Mouse (Mus musculus) liver, adult 2 months (tissue): ENCODE results near the gene Auts2.

Experiments
- CTCF ChIP-seq: fragments of 200-500 bp; IDR thresholded peaks from 2 replicates; pipeline ENCODE4 v1.5.1; 2011; ENCODE audit warnings: low read depth, low read length, control low read depth
- POLR2A ChIP-seq: fragments of 200-500 bp; IDR thresholded peaks from 2 replicates; pipeline ENCODE4 v1.6.1; 2011; ENCODE audit warnings: low read length, control low read depth; ENCODE audit not compliant: insufficient read depth; ENCODE audit errors: extremely low read depth

- TF ChIP-seq CTCF (no peak), POLR2A (no peak)
Measured at GRCm38 (mm10) chr5:132352437-132352836, 190.7 kb downstream of the Auts2 start.
